Mouse (Mus musculus): ENCODE measurements around the gene Pax2. TPM values are rescaled to one million over a fixed set of nuclear protein-coding genes. Genes with fewer than 3 reads are reported as not detected.
A peak's percentile ranks its signal among the peaks of the same experiment; 100 is the strongest.

The Pax2 gene
- total and polyA plus RNA-seq, 2 experiments from 2014 or later, result 0.19 to 0.77 TPM

DNA sequence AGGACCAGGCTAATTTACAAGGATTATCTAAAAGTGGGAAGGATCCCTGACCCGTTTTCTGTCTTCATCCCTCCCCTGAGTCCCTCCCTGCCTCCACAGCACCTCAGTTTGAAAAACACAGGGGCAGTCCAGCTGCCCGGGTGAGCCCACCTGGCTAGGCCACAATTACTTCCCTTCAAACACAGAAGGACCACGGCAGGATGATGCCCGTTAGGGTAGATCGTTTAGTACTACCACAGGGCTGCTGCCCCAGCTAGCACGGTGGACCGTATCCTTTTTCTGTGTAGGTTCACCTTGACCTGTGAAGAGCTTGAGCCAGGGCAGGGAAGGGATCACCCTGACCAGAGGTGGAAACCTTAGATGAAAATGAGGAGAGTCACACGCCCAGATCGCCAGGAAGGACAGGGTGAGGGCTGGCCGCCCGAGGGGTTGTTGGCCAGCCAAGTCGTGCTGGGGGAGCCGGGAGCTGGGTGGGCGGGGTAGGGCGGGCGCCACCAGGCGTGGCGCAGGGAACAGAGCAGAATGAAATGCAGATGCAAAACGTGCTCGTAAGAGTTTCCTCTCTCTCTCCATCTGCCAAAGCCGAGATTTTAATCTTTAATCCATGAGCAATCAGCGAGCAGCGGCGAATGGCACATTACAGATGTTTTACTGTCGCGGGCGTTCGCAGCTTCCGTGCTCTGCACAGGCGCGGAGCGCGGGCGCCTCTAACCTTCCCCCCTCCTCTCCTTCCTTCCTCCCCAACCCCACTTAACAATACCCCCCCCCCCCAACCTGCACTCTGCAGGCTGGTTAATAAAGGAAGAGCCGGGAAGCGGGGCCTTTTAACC, 32.0 kb upstream of the Pax2 start:
- DNase-seq (ENCODE audit: low spot score), result no peak
- TF ChIP-seq CTCF (IDR thresholded peaks at IDR 0.05), result no peak
- whole genome bisulfite sequencing, result 3% methylated on average over 36 of the region's 36 CpGs
- Histone ChIP-seq H3K9me3 (ENCODE audit: low read length) (no peaks in the 10 kb centered on the region), H3K4me3 (ENCODE audit: low read depth, low read length) (peak overlapping the region; percentile 30), H3K36me3 (ENCODE audit: insufficient read depth, low read length) (no peaks in the 10 kb centered on the region), H3K9ac (replicated peaks; ENCODE audit: low read length, poor library complexity, severe bottlenecking) (peak overlapping the region; percentile 30), H3K27me3 (ENCODE audit: insufficient read depth, low read length) (peaks cover 60% of the 10 kb centered on the region), H3K4me1 (ENCODE audit: insufficient read depth, low read length) (peaks cover 3% of the 10 kb centered on the region; the same call in 1 of the 2 replicates), H3K27ac (ENCODE audit: low read depth, low read length) (no peak overlapping the region), H3K4me2 (ENCODE audit: low read depth, low read length, poor library complexity, severe bottlenecking) (peak overlapping the region; percentile 48)
- ATAC-seq (ENCODE audit: low FRiP score), result no peak

GRCm38 (mm10) chr19:44725951-44726791, 29.7 kb upstream of the Pax2 start:
- Histone ChIP-seq H3K27me3 (ENCODE audit: insufficient read depth, low read length) (peaks cover 47% of the 10 kb centered on the region), H3K9ac (replicated peaks; ENCODE audit: low read length, poor library complexity, severe bottlenecking) (peak overlapping the region; percentile 65), H3K4me1 (ENCODE audit: insufficient read depth, low read length) (peaks cover 3% of the 10 kb centered on the region; the same call in 1 of the 2 replicates), H3K4me3 (ENCODE audit: low read depth, low read length) (peak overlapping the region; percentile 46), H3K27ac (ENCODE audit: low read depth, low read length) (no peak overlapping the region), H3K4me2 (ENCODE audit: low read depth, low read length, poor library complexity, severe bottlenecking) (peak overlapping the region; percentile 75), H3K9me3 (ENCODE audit: low read length) (no peaks in the 10 kb centered on the region), H3K36me3 (ENCODE audit: insufficient read depth, low read length) (no peaks in the 10 kb centered on the region)
- DNase-seq (ENCODE audit: low spot score), result peak; percentile 60
- 1% methylated on average over 45 of the region's 55 CpGs for WGBS
- no peak for TF ChIP-seq CTCF (IDR thresholded peaks at IDR 0.05)
- ATAC-seq (ENCODE audit: low FRiP score), result peak; percentile 60

GRCm38 (mm10) chr19:44734116-44734515, 21.7 kb upstream of the Pax2 start:
- ATAC-seq (ENCODE audit: low FRiP score) (no peak), DNase-seq (ENCODE audit: low spot score) (no peak)
- Histone ChIP-seq H3K36me3 (ENCODE audit: insufficient read depth, low read length) (no peaks in the 10 kb centered on the region), H3K4me2 (ENCODE audit: low read depth, low read length, poor library complexity, severe bottlenecking) (peak overlapping the region; percentile 52), H3K9ac (replicated peaks; ENCODE audit: low read length, poor library complexity, severe bottlenecking) (no peak overlapping the region), H3K9me3 (ENCODE audit: low read length) (no peaks in the 10 kb centered on the region), H3K27me3 (ENCODE audit: insufficient read depth, low read length) (peaks cover 77% of the 10 kb centered on the region), H3K4me3 (ENCODE audit: low read depth, low read length) (peak overlapping the region; percentile 30; the same call in 1 of the 2 replicates), H3K4me1 (ENCODE audit: insufficient read depth, low read length) (no peaks in the 10 kb centered on the region), H3K27ac (ENCODE audit: low read depth, low read length) (no peak overlapping the region)
- WGBS, result under 1% methylated on average over 21 of the region's 21 CpGs
- TF ChIP-seq CTCF (IDR thresholded peaks at IDR 0.05), result no peak

GRCm38 (mm10) chr19:44734682-44735081, 21.2 kb upstream of the Pax2 start:
- Histone ChIP-seq H3K27ac (ENCODE audit: low read depth, low read length) (no peak overlapping the region), H3K4me3 (ENCODE audit: low read depth, low read length) (peak overlapping the region; percentile 30), H3K4me2 (ENCODE audit: low read depth, low read length, poor library complexity, severe bottlenecking) (peak overlapping the region; percentile 52), H3K27me3 (ENCODE audit: insufficient read depth, low read length) (peaks cover 82% of the 10 kb centered on the region), H3K36me3 (ENCODE audit: insufficient read depth, low read length) (no peaks in the 10 kb centered on the region), H3K4me1 (ENCODE audit: insufficient read depth, low read length) (no peaks in the 10 kb centered on the region), H3K9me3 (ENCODE audit: low read length) (no peaks in the 10 kb centered on the region), H3K9ac (replicated peaks; ENCODE audit: low read length, poor library complexity, severe bottlenecking) (no peak overlapping the region)
- TF ChIP-seq CTCF (IDR thresholded peaks at IDR 0.05), result no peak
- under 1% methylated on average over 33 of the region's 33 CpGs for WGBS
- DNase-seq (ENCODE audit: low spot score), result no peak
- ATAC-seq (ENCODE audit: low FRiP score), result no peak

- no peak overlapping the region for H3K27ac ChIP-seq (ENCODE audit: low read depth, low read length)
- 2% methylated on average over 14 of the region's 16 CpGs for WGBS
- no peaks in the 10 kb centered on the region for H3K9me3 ChIP-seq (ENCODE audit: low read length)
- no peak overlapping the region for H3K4me3 ChIP-seq (ENCODE audit: low read depth, low read length)
- peaks cover 88% of the 10 kb centered on the region for H3K27me3 ChIP-seq (ENCODE audit: insufficient read depth, low read length)
- DNase-seq (ENCODE audit: low spot score) (no peak), ATAC-seq (ENCODE audit: low FRiP score) (no peak)
- no peaks in the 10 kb centered on the region for H3K4me1 ChIP-seq (ENCODE audit: insufficient read depth, low read length)
- no peak overlapping the region for H3K4me2 ChIP-seq (ENCODE audit: low read depth, low read length, poor library complexity, severe bottlenecking)
- TF ChIP-seq CTCF (IDR thresholded peaks at IDR 0.05), result peak; percentile 27
- H3K9ac ChIP-seq (replicated peaks; ENCODE audit: low read length, poor library complexity, severe bottlenecking), result no peak overlapping the region
- no peaks in the 10 kb centered on the region for H3K36me3 ChIP-seq (ENCODE audit: insufficient read depth, low read length)
Observed at GRCm38 (mm10) chr19:44740300-44740699, 15.5 kb upstream of the Pax2 start.

Measured in midbrain, postnatal 0 days (tissue).